Comparison of ENCODE assay signal across 8 mouse cellular contexts in genomic region chr11:121702895-121703618, GRCm38 (mm10). TPM values are rescaled to one million over a fixed set of nuclear protein-coding genes. Genes with fewer than 3 reads are reported as not detected.
DNase-seq lines count a peak whose midpoint lies in the region; ATAC-seq and TF ChIP-seq lines count a peak whose summit lies in the region.

No protein-coding gene starts in this region.

- no peaks in the 10 kb centered on the region for H3K36me3 ChIP-seq in heart, embryonic 13.5 days
- no peaks in the 10 kb centered on the region for H3K36me3 ChIP-seq in kidney, postnatal 0 days (ENCODE audit: insufficient read depth, low read length)
- H3K36me3 ChIP-seq in liver, embryonic 12.5 days = no peaks in the 10 kb centered on the region
- no peaks in the 10 kb centered on the region for H3K36me3 ChIP-seq in myocyte (ENCODE audit: control insufficient read depth, insufficient read depth)

- DNase-seq in urinary bladder, adult 18-20 months (ENCODE audit: low spot score in 2 of 2) = peak; percentile 33 to 60
- no peak for DNase-seq in urinary bladder, postnatal 10 days (ENCODE audit: low spot score)
- peak; percentile 79 for DNase-seq in kidney, postnatal 0 days (ENCODE audit: low spot score)
- peak; percentile 71 for DNase-seq in testis, postnatal 10 days (ENCODE audit: low spot score)

- H3K9me3 ChIP-seq in heart, embryonic 13.5 days = no peaks in the 10 kb centered on the region
- H3K9me3 ChIP-seq in kidney, postnatal 0 days (replicated peaks; ENCODE audit: low read length) = no peaks in the 10 kb centered on the region
- H3K9me3 ChIP-seq in liver, embryonic 12.5 days (replicated peaks) = no peaks in the 10 kb centered on the region

- peak overlapping the region; percentile 90 for H3K4me3 ChIP-seq in embryonic fibroblast, embryonic 13.5 days (ENCODE audit: insufficient read depth, low read length)
- peak overlapping the region; percentile 87 for H3K4me3 ChIP-seq in heart, embryonic 13.5 days
- H3K4me3 ChIP-seq in kidney, postnatal 0 days (replicated peaks; ENCODE audit: low read depth, low read length) = peak overlapping the region; percentile 68
- peak overlapping the region; percentile 58 for H3K4me3 ChIP-seq in liver, embryonic 12.5 days
- H3K4me3 ChIP-seq in myocyte = peak overlapping the region; percentile 68

- peaks cover 31% of the 10 kb centered on the region for H3K79me2 ChIP-seq in myocyte (ENCODE audit: control insufficient read depth, insufficient read depth)

- no peak for TF ChIP-seq CTCF in embryonic fibroblast, embryonic 13.5 days (IDR thresholded peaks at IDR 0.05; ENCODE audit: borderline replicate concordance, insufficient read depth, low read length)
- TF ChIP-seq CTCF in kidney, postnatal 0 days (IDR thresholded peaks at IDR 0.05; ENCODE audit: low read depth) = no peak

- H3K4me1 ChIP-seq in embryonic fibroblast, embryonic 13.5 days (ENCODE audit: control insufficient read depth, insufficient read depth, low read length) = peaks cover 19% of the 10 kb centered on the region
- H3K4me1 ChIP-seq in heart, embryonic 13.5 days = peaks cover 20% of the 10 kb centered on the region
- H3K4me1 ChIP-seq in kidney, postnatal 0 days (replicated peaks; ENCODE audit: insufficient read depth, low read length) = no peaks in the 10 kb centered on the region; the same call in 1 of the 2 replicates
- peaks cover 16% of the 10 kb centered on the region for H3K4me1 ChIP-seq in liver, embryonic 12.5 days

- peak overlapping the region; percentile 97 for H3K4me2 ChIP-seq in heart, embryonic 13.5 days
- peak overlapping the region; percentile 97 for H3K4me2 ChIP-seq in kidney, postnatal 0 days (ENCODE audit: low read length)
- peak overlapping the region; percentile 83 for H3K4me2 ChIP-seq in liver, embryonic 12.5 days
- H3K4me2 ChIP-seq in myocyte (ENCODE audit: low read depth) = peak overlapping the region; percentile 89

- TF ChIP-seq POLR2A in embryonic fibroblast, embryonic 13.5 days (IDR thresholded peaks at IDR 0.05; ENCODE audit: low read depth, low read length) = no peak
- TF ChIP-seq POLR2A in myocyte (IDR thresholded peaks at IDR 0.05; ENCODE audit: insufficient read length, low read depth) = no peak

- H3K27ac ChIP-seq in embryonic fibroblast, embryonic 13.5 days (ENCODE audit: insufficient read depth, low read length) = peak overlapping the region; percentile 68
- H3K27ac ChIP-seq in heart, embryonic 13.5 days (replicated peaks) = peak overlapping the region; percentile 76; the same call in 1 of the 2 replicates
- peak overlapping the region; percentile 88 for H3K27ac ChIP-seq in kidney, postnatal 0 days
- H3K27ac ChIP-seq in liver, embryonic 12.5 days = no peak overlapping the region

- H3ac ChIP-seq in myocyte (ENCODE audit: control insufficient read depth, insufficient read length) = peak overlapping the region; percentile 36

- peak overlapping the region; percentile 87 for H3K9ac ChIP-seq in heart, embryonic 13.5 days
- H3K9ac ChIP-seq in kidney, postnatal 0 days (ENCODE audit: low read depth, low read length) = peak overlapping the region; percentile 73
- peak overlapping the region; percentile 40 for H3K9ac ChIP-seq in liver, embryonic 12.5 days

- peaks cover 28% of the 10 kb centered on the region for H3K27me3 ChIP-seq in heart, embryonic 13.5 days (replicated peaks)
- H3K27me3 ChIP-seq in kidney, postnatal 0 days (ENCODE audit: insufficient read depth, low read length) = no peaks in the 10 kb centered on the region
- peaks cover 79% of the 10 kb centered on the region for H3K27me3 ChIP-seq in liver, embryonic 12.5 days (replicated peaks)
- H3K27me3 ChIP-seq in myocyte (ENCODE audit: control insufficient read depth, insufficient read depth, insufficient read length) = no peaks in the 10 kb centered on the region

- no peak for ATAC-seq in heart, embryonic 13.5 days (ENCODE audit: extremely low read depth, insufficient number of reproducible peaks, low FRiP score, low TSS enrichment)
- peak; percentile 14; the same call in 1 of the 2 replicates for ATAC-seq in kidney, postnatal 0 days (replicated peaks; ENCODE audit: low FRiP score, low read depth)
- ATAC-seq in liver, embryonic 12.5 days = no peak

- under 1% methylated on average over 40 of the region's 40 CpGs for WGBS in heart, embryonic 13.5 days
- WGBS in kidney, postnatal 0 days = under 1% methylated on average over 40 of the region's 40 CpGs
- 2% methylated on average over 40 of the region's 40 CpGs for WGBS in liver, embryonic 12.5 days (ENCODE audit: insufficient replicate concordance)

TF ChIP-seq in myocyte, 11 proteins besides CTCF, POLR2A, EP300 and RAD21:
- TF ChIP-seq MYOG (IDR thresholded peaks at IDR 0.05; ENCODE audit: control insufficient read depth in 1 of 3, insufficient read depth in 1 of 3, insufficient read length in 2 of 3, low read depth in 2 of 3) (no peak), MYOD1 (IDR thresholded peaks at IDR 0.05; ENCODE audit: control insufficient read depth in 1 of 3, insufficient read length in 2 of 3, low read depth in 2 of 3) (peak in 1 of 3 experiments; percentile 23)
TF ChIP-seq in myocyte: peak in this region for 1.

RNA-seq across cellular contexts. Expression of gene Metrnl, which starts 1.7 kb away (rescaled TPM):
- 26.3 and 29.4 TPM in 2 replicates for polyA plus RNA-seq in embryonic fibroblast, embryonic 13.5 days (2011; ENCODE audit: insufficient read length, low read depth, missing spikeins)
- 12.3 and 12.5 TPM in 2 replicates for polyA plus RNA-seq in heart, embryonic 13.5 days (2015; fragmentation: Nextera tagmentation; extraction: Ambion mirVana)
- 29.3 and 35.4 TPM in 2 replicates for polyA plus RNA-seq in kidney, postnatal 0 days (2015; fragmentation: Nextera tagmentation; extraction: Ambion mirVana)
- 3.7 and 4.8 TPM in 2 replicates for polyA plus RNA-seq in liver, embryonic 12.5 days (2016; fragmentation: Nextera tagmentation; extraction: Ambion mirVana)
- 44.0 TPM for polyA plus RNA-seq in myocyte (2012; fragmentation: generic; extraction: Trizol)

RNA-seq across cellular contexts. Expression of gene B3gntl1, which starts 30.1 kb away (rescaled TPM):
- polyA plus RNA-seq in embryonic fibroblast, embryonic 13.5 days (2011; ENCODE audit: insufficient read length, low read depth, missing spikeins) = 4.5 and 5.3 TPM in 2 replicates
- polyA plus RNA-seq in heart, embryonic 13.5 days (2015; fragmentation: Nextera tagmentation; extraction: Ambion mirVana) = 6.0 and 6.4 TPM in 2 replicates
- 5.2 and 5.3 TPM in 2 replicates for polyA plus RNA-seq in kidney, postnatal 0 days (2015; fragmentation: Nextera tagmentation; extraction: Ambion mirVana)
- 2.5 and 2.9 TPM in 2 replicates for polyA plus RNA-seq in liver, embryonic 12.5 days (2016; fragmentation: Nextera tagmentation; extraction: Ambion mirVana)
- polyA plus RNA-seq in myocyte (2012; fragmentation: generic; extraction: Trizol) = 5.4 TPM
